11 mouse cellular contexts compared by ENCODE assay signal in genomic region chr1:72578351-72578750, GRCm38 (mm10). TPM values are rescaled to one million over a fixed set of nuclear protein-coding genes. Genes with fewer than 3 reads are reported as not detected.
DNase-seq lines count a peak whose midpoint lies in the region; ATAC-seq lines count a peak whose summit lies in the region.
"Had no signal": no experiment of that assay in that cellular context is flagged by ENCODE, and none has a peak within 500 bp of the region (broad histone marks: within the 10 kb centered on the region; RNA-seq: fewer than 3 reads in every experiment).

No protein-coding gene starts in this region.

- H3K9me3 ChIP-seq in midbrain, embryonic 10.5 days (replicated peaks): no peaks in the 10 kb centered on the region
- H3K9me3 ChIP-seq: heart, embryonic 12.5 days had no signal

- H3K27me3 ChIP-seq in midbrain, embryonic 10.5 days (ENCODE audit: low read depth, poor library complexity, severe bottlenecking): peaks cover 34% of the 10 kb centered on the region

- no peaks in the 10 kb centered on the region for H3K36me3 ChIP-seq in midbrain, embryonic 10.5 days
- H3K36me3 ChIP-seq: heart, embryonic 12.5 days had no signal

- peak overlapping the region; percentile 47 for H3K27ac ChIP-seq in midbrain, embryonic 10.5 days (replicated peaks)

- ATAC-seq in frontal cortex, adult (ENCODE audit: low TSS enrichment): peak; percentile 34

- peaks cover 35% of the 10 kb centered on the region for H3K4me1 ChIP-seq in midbrain, embryonic 10.5 days
- H3K4me1 ChIP-seq: heart, embryonic 12.5 days had no signal

- DNase-seq in frontal cortex, postnatal 14 days (ENCODE audit: low spot score in 2 of 2): no peak
- DNase-seq in right cerebral cortex, adult 18-20 months: peak; percentile 44
- DNase-seq in right cerebral cortex, postnatal 4 days: no peak
- peak; percentile 23 for DNase-seq in midbrain, embryonic 10.5 days (ENCODE audit: low spot score)
- peak; percentile 55 for DNase-seq in telencephalon, adult 2 months (ENCODE audit: low read depth, low spot score)
- no peak for DNase-seq in heart, adult 18-20 months
- DNase-seq in thymus, postnatal 36 days: no peak
- DNase-seq: kidney, postnatal 4 days had no signal

- WGBS in midbrain, embryonic 10.5 days: 38% methylated on average over 15 of the region's 15 CpGs

- peak overlapping the region; percentile 17 for H3K4me3 ChIP-seq in midbrain, embryonic 10.5 days
- H3K4me3 ChIP-seq: heart, embryonic 12.5 days had no signal

RNA-seq across cellular contexts. Expression of gene Smarcal1, which starts 4.7 kb away (rescaled TPM):
- polyA plus RNA-seq in midbrain, embryonic 10.5 days (2016; fragmentation: Nextera tagmentation; extraction: Ambion mirVana): 28.5 and 32.8 TPM in 2 replicates
- total RNA-seq in heart, adult 18-20 months (2021): 10 to 100 TPM; 27.0 to 29.3 TPM

RNA-seq across cellular contexts. Expression of gene March4, which starts 41.6 kb away (rescaled TPM):
- polyA plus RNA-seq in midbrain, embryonic 10.5 days (2016; fragmentation: Nextera tagmentation; extraction: Ambion mirVana): 0.22 and 0.55 TPM in 2 replicates
- total RNA-seq in heart, adult 18-20 months (2021): under 1 TPM in 1 of 2 experiments, not detected in 1; 0.10 TPM
- polyA plus RNA-seq: heart, embryonic 12.5 days; liver, embryonic 16.5 days had no signal

Comparison
In these comparisons a context has a peak if more than half of its experiments do, and no peak if none do; other contexts are left out.
1. DNase-seq: peak in right cerebral cortex, adult 18-20 months (single experiment), midbrain, embryonic 10.5 days (single experiment) and telencephalon, adult 2 months (single experiment); none in frontal cortex, postnatal 14 days (0 of 2), right cerebral cortex, postnatal 4 days (single experiment), heart, adult 18-20 months (0 of 2) and thymus, postnatal 36 days (0 of 2).